Mouse (Mus musculus) lung, postnatal 4 days (tissue): ENCODE data around the gene BC030867.

ENCODE experiments used
- DNase-seq, 2 experiments: peaks; one replicate each; pipeline ENCODE4 v3.0.0; 2021

BC030867 gene

GRCm38 (mm10) chr11:102221954-102222351 is 26.7 kb upstream of the BC030867 start:
- DNase-seq = peak in 1 of 2 experiments; percentile 23

GRCm38 (mm10) chr11:102223166-102223565 is 25.5 kb upstream of the BC030867 start:
- DNase-seq = peak; percentile 70 to 77

- DNase-seq = peak in 1 of 2 experiments; percentile 52
Observed at GRCm38 (mm10) chr11:102224686-102225085, 24.0 kb upstream of the BC030867 start.

GRCm38 (mm10) chr11:102225221-102225620 is 23.5 kb upstream of the BC030867 start:
- DNase-seq = peak in 1 of 2 experiments; percentile 54

- peak in 1 of 2 experiments; percentile 32 for DNase-seq
Observed at GRCm38 (mm10) chr11:102226067-102226978, 22.4 kb upstream of the BC030867 start.

- DNase-seq = peak in 1 of 2 experiments; percentile 30
Observed at GRCm38 (mm10) chr11:102227270-102228190, 21.2 kb upstream of the BC030867 start.

GRCm38 (mm10) chr11:102228191-102228545 is 20.5 kb upstream of the BC030867 start:
- no peak for DNase-seq

GRCm38 (mm10) chr11:102228646-102229268 is 19.9 kb upstream of the BC030867 start:
- DNase-seq = no peak

GRCm38 (mm10) chr11:102229331-102229953 is 19.2 kb upstream of the BC030867 start:
- DNase-seq = peak in 1 of 2 experiments; percentile 27

- DNase-seq = peak; percentile 97 to 98
Observed at GRCm38 (mm10) chr11:102230006-102230741, 18.5 kb upstream of the BC030867 start, which contains the start of gene Hdac5. Hdac5 (minus strand) TSS chr11:102230166.

GRCm38 (mm10) chr11:102236022-102236421 is 12.7 kb upstream of the BC030867 start:
- DNase-seq = no peak

- DNase-seq = no peak
Observed at GRCm38 (mm10) chr11:102240636-102241035, 8.0 kb upstream of the BC030867 start.

GRCm38 (mm10) chr11:102241246-102241645 is 7.4 kb upstream of the BC030867 start:
- DNase-seq = no peak

- no peak for DNase-seq
Observed at GRCm38 (mm10) chr11:102241874-102242273, 6.8 kb upstream of the BC030867 start.

GRCm38 (mm10) chr11:102244926-102245449 is 3.7 kb upstream of the BC030867 start:
- DNase-seq = peak; percentile 63 to 68

GRCm38 (mm10) chr11:102245581-102246272 is 3.0 kb upstream of the BC030867 start:
- no peak for DNase-seq

- no peak for DNase-seq
Observed at GRCm38 (mm10) chr11:102246273-102246635, 2.4 kb upstream of the BC030867 start.

GRCm38 (mm10) chr11:102246871-102247270 is 1.8 kb upstream of the BC030867 start:
- DNase-seq = no peak

- DNase-seq = no peak
Observed at GRCm38 (mm10) chr11:102249351-102250090, 839 bp downstream of the BC030867 start.

- peak in 1 of 2 experiments; percentile 29 for DNase-seq
Observed at GRCm38 (mm10) chr11:102257514-102257913, 8.8 kb downstream of the BC030867 start.
